Mouse (Mus musculus): ENCODE measurements at regions not wholly inside any gene's neighbourhood (a gene's known extent, or its start where the extent isn't known, plus 50 kb on each side); places are given as distances from the start of the nearest gene placed in this dataset.

- DNase-seq (ENCODE audit: low read depth, low spot score) = no peak
Observed at GRCm38 (mm10) chr8:87417466-87417865, 54.9 kb downstream of the Cbln1 start.

DNA sequence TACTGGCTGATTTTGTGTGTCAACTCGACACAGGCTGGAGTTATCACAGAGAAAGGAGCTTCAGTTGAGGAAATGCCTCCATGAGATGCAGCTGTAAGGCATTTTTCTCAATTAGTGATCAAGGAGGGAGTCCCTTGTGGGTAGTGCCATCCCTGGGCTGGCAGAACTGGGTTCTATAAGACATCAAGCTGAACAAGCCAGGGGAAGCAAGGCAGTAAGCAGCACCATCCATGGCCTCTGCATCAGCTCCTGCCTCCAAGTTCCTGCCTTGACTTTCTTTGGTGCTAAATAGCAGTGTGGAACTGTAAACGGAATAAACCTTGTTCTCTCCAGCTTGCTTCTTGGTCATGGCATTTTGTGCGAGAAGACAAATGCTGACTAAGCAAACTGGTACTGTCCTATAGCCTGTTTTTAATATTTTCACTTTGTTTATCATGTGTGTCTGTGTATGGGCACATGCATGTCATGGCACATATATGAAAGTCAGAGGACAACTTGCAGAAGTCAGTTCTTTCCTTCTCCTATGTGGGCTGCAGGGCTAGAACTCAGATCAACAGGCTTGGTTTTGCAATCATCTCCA is 57.3 kb downstream of the Cbln1 start:
- DNase-seq (ENCODE audit: low read depth, low spot score) = no peak

DNA sequence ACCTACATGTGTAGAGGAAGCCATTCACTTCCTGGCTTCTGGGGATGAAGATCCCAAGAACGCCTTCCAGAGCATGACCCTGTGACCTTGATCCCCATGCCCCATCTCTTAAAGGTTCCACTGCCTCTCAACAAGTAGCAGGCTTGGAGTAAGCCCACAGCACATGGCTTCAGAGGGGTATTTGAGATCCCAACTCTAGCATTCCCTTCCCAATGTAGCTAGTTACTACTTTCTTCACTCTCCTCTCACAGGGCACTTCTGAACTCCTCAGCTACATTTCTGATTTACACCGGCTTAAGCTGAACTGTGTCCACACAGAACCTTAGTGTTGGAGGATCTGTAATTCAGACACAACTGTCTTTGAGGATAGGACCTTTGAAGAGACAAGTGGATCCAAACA is 83.4 kb downstream of the Cbln1 start:
- DNase-seq (ENCODE audit: low read depth, low spot score) = no peak

- no peak for DNase-seq (ENCODE audit: low read depth, low spot score)
Observed at GRCm38 (mm10) chr8:87383527-87384206, 88.7 kb downstream of the Cbln1 start.

DNA sequence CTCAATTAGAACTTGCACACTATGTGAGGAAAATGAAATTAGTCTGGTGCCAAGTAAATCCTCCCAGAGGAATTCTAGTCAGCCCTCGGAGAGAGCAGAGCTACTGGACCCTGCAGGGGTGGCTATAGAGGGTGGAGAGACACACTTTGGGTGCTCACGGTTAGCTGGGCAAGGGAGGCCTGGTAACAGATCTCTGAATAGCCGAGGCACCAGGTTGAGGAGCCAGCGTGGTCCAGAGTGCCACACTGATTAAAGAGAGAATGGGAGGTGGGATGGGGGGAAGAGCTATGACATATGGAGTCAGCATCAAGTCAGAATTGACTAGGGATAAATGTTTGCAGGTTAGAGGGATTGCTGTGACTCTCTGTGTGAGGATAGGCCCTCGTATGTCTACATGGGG is 90.1 kb downstream of the Cbln1 start:
- DNase-seq (ENCODE audit: low read depth, low spot score) = no peak

DNA sequence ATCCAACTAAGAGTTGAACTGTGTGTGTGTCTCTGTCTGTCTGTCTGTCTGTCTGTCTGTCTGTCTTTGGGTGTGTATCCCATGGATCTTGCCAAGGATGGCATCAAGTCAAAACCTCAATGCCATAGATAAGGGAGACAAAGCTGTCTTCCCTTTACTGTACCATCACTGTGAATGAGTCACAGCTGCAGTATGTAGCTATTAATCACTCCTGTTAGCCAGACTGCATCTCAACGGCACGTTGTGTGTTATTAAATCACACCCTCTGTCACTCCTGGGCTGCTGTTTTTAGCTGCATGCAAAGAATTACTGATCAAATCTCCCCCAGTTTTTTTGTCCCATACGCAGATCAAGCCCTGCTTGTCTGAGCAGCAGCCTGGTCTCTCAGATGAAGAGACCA is 91.6 kb downstream of the Cbln1 start:
- no peak for DNase-seq (ENCODE audit: low read depth, low spot score)

DNA sequence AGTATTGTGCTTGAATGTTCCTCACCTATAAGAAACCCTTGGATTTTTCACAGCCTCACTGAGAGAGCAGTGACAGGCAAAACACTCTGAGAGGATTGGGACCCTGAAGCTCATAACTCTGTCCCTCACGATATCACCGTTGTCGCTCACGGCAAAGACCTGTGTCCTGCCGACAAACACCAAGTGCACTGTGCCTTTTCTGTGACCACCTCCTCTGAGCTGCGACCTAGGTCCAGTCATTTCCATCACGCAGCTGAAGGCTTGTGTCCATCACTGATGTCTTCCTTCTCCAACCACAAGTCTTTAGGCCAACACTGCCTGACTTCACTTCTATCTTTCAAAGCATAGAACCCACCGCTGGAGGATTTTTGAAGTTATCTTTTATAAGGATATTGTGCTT is 93.1 kb downstream of the Cbln1 start:
- no peak for DNase-seq (ENCODE audit: low read depth, low spot score)

DNA sequence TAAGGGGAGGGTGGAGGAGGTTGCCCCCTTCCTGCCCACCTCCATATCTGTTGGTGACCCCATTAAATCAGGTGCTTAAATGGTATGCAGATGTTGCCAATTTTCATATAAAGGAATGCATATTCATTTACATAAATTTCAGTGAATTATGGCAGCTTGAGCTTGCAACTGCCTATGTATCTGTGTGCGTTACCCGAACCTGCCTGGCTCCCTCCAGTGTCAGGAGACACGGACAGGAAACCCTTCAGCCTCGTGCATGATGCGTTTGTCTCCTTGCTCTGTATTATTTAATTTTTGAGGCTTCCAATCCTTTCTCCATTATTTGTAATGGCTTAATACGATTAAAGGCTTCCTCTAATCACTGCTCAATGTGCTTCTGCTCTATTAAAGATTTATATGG is 98.4 kb downstream of the Cbln1 start:
- no peak for DNase-seq (ENCODE audit: low read depth, low spot score)

- DNase-seq (ENCODE audit: low read depth, low spot score) = no peak
Observed at GRCm38 (mm10) chr8:87373535-87373934, 98.9 kb downstream of the Cbln1 start.

GRCm38 (mm10) chr8:87372061-87372460 is 100.3 kb downstream of the Cbln1 start:
- DNase-seq (ENCODE audit: low read depth, low spot score) = no peak

- no peak for DNase-seq (ENCODE audit: low read depth, low spot score)
Observed at GRCm38 (mm10) chr8:87370194-87370593, 102.2 kb downstream of the Cbln1 start.

DNA sequence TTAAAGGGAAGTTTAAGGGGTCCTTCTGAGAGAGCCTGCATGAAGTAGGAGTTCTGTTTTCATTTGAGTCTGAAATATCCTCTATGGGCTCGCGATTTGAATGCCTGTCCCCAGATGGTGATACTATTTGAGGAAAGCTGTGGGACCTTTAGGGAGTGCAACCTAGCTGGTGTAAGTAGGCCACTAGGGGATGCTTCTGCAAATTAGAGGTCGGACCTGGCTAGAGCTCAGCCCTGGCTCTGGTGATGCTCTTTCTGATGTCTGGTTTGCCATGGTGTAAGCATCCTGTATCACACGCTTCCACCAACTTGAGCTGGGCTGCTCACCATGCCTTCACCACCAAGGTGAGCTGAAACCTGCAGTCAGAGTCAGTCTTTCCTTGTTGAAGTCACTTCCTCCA is 121.9 kb downstream of the Cbln1 start:
- DNase-seq (ENCODE audit: low read depth, low spot score) = no peak

GRCm38 (mm10) chr8:87349781-87350181 is 122.6 kb downstream of the Cbln1 start:
- DNase-seq (ENCODE audit: low read depth, low spot score) = no peak

- DNase-seq (ENCODE audit: low read depth, low spot score) = no peak
Observed at GRCm38 (mm10) chr8:87329371-87329770, 143.0 kb downstream of the Cbln1 start.

DNA sequence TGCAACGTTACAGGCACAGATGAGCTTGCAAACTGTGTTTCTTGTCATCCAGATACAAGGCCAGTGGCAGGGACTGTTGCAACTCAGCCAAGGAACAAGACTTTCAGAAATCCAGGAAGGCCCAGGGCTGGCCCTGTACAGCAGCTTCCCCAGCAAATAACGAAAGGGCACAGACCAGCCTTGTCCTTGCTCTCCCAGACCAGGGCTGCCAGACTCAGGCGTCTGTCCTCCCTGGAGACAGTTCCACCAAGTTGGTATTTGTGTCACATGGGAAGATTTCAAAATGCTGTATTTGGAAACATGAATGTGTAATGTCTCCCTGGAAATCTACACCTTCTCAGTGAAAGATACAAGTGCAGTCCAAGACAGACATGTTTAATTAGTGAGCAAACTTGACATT is 157.8 kb downstream of the Cbln1 start:
- DNase-seq (ENCODE audit: low read depth, low spot score) = peak; percentile 4

DNA sequence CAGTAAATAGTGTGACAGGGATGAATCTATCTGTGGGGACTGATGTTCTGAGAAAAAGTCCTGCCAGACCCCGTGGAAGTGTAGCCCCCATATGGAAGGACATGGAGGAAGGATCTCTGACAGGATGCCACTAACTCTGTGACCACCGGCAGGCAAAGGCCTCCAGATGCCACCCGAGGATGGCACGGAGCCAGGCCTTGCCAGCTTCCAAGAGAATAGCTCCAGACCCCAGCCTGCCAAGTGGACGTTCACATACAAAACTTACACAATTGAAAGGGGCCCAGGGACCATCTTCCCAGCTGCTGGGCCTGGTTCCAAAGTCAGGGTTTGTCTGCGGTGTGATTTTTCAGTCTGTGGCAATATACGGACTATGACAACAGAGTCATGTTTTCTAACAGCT is 161.1 kb downstream of the Cbln1 start:
- DNase-seq (ENCODE audit: low read depth, low spot score) = no peak

DNA sequence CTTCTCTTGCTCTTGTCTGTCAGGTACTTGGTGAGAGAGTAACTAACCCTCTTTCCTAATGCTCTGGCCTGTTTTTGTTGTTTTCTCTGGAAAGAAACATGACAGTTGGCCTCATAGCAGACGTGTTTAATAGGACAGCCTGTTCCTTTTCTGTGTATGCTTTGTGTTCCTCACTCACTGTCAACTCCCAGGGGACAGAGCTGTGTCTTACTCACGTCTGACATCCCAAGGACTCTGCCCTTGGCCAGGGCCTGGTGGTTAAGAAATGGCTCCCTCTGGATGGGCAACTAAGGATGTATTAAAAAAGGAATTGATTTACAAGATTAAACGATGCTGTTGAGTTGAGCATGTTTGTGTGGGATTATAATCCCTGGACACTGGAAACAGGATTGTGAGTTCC is 164.1 kb downstream of the Cbln1 start:
- no peak for DNase-seq (ENCODE audit: low read depth, low spot score)

DNA sequence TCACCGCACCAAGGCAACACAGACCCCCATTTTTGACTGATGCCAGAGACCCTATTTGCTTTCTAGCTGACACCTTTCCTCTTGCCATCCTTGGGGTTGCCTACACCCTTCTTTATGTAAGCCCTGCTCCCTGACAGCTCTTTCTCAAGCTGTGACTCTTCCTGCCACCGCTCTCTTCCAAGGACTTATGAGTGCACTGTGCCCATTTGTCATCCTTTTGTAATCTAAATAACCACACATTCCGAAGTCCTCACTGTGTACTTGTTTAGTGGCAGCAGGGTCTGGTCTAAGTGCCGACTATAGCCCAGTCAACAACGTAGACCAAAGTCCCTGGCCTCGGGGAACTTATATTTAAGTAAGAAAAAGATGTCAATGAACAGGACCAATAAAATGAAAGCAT is 167.4 kb downstream of the Cbln1 start:
- DNase-seq (ENCODE audit: low read depth, low spot score) = no peak

GRCm38 (mm10) chr8:87303522-87303921 is 168.9 kb downstream of the Cbln1 start:
- DNase-seq (ENCODE audit: low read depth, low spot score) = no peak

DNA sequence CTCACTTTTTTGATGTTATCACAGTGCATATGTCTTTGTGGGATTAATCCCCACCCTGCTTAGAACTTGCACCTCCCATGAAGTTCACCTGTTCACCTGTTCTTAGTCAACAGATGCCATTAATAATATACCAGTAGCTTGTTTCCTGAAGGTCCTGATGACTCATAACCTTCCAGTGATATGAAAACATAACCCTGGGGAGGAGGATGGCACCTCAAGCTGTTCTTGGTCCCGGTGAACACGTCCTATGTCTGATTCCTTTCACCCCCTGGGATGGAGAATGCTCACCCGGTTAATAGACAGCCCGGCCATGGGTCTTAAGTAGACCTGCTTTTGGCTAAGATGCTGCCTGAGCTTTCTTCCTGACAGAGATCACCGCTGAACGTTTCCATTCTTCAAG is 174.6 kb downstream of the Cbln1 start:
- DNase-seq (ENCODE audit: low read depth, low spot score) = no peak

- DNase-seq (ENCODE audit: low read depth, low spot score) = no peak
Observed at GRCm38 (mm10) chr8:87297331-87297730, 175.1 kb downstream of the Cbln1 start.

DNA sequence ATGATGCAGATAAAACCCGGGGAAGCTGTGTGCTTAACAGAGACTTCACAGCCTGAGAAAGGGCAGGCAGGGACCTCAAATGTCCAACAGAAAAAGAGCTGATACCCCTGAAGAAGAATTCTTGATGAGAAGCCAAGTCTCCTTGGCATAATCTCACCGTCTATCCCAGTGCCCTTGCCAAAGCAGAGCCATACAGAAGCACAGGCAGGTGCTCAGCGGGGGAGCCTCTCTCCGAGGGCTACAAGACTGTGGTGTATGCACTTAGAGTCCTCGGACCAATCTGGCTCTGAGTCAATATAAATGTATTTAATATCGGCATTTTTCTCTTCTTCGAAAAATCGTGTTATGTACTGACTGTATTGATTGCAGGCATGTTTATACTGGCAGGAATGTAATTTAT is 186.3 kb downstream of the Cbln1 start:
- no peak for DNase-seq (ENCODE audit: low read depth, low spot score)

DNA sequence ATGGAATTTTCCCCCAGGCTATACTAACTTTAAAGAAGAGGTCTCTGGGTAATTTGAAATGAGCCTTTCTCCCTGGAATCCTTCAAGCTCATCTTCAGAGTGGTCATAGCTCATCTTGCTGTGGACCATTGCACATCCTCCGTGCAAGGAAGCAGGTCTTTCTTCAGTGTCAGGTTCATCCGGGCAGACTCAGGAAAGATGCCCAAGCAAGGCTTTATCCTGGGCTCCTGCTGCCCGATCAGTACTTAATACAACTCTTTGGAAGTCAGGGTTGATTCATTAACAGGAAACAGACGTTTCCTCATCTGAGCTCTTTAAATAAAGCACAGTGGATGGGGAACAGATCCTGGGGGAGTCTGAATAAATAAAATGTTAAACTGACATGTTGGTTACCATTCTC is 188.1 kb downstream of the Cbln1 start:
- DNase-seq (ENCODE audit: low read depth, low spot score) = no peak

- DNase-seq (ENCODE audit: low read depth, low spot score) = no peak
Observed at GRCm38 (mm10) chr8:87282511-87282910, 189.9 kb downstream of the Cbln1 start.

All from telencephalon, adult 2 months (tissue).